Mouse (Mus musculus): ENCODE results near the gene Tnfrsf1a.

Gene Tnfrsf1a

GRCm38 (mm10) chr6:125340244-125340643 lies 8.9 kb upstream of the Tnfrsf1a start:
- H3K36me3 ChIP-seq (ENCODE audit: control insufficient read depth, insufficient read depth, low read length, poor library complexity, severe bottlenecking) = no peaks in the 10 kb centered on the region
- DNase-seq (ENCODE audit: low read depth, low spot score) = no peak
- no peaks in the 10 kb centered on the region; the same call in 1 of the 2 replicates for H3K27me3 ChIP-seq (ENCODE audit: control insufficient read depth, insufficient read depth, low read length, poor library complexity, severe bottlenecking)

GRCm38 (mm10) chr6:125342198-125342597 lies 7.0 kb upstream of the Tnfrsf1a start:
- H3K27me3 ChIP-seq (ENCODE audit: control insufficient read depth, insufficient read depth, low read length, poor library complexity, severe bottlenecking) = no peaks in the 10 kb centered on the region; the same call in 1 of the 2 replicates
- H3K36me3 ChIP-seq (ENCODE audit: control insufficient read depth, insufficient read depth, low read length, poor library complexity, severe bottlenecking) = no peaks in the 10 kb centered on the region
- no peak for DNase-seq (ENCODE audit: low read depth, low spot score)

GRCm38 (mm10) chr6:125344084-125344483 lies 5.1 kb upstream of the Tnfrsf1a start:
- DNase-seq (ENCODE audit: low read depth, low spot score) = no peak
- Histone ChIP-seq H3K36me3 (ENCODE audit: control insufficient read depth, insufficient read depth, low read length, poor library complexity, severe bottlenecking) (no peaks in the 10 kb centered on the region), H3K27me3 (ENCODE audit: control insufficient read depth, insufficient read depth, low read length, poor library complexity, severe bottlenecking) (no peaks in the 10 kb centered on the region; the same call in none of the 2 replicates)

- Histone ChIP-seq H3K36me3 (ENCODE audit: control insufficient read depth, insufficient read depth, low read length, poor library complexity, severe bottlenecking) (no peaks in the 10 kb centered on the region), H3K27me3 (ENCODE audit: control insufficient read depth, insufficient read depth, low read length, poor library complexity, severe bottlenecking) (no peaks in the 10 kb centered on the region; the same call in none of the 2 replicates)
- no peak for DNase-seq (ENCODE audit: low read depth, low spot score)
Measured at GRCm38 (mm10) chr6:125344866-125345265, 4.3 kb upstream of the Tnfrsf1a start.

GRCm38 (mm10) chr6:125345625-125346024 lies 3.5 kb upstream of the Tnfrsf1a start:
- Histone ChIP-seq H3K27me3 (ENCODE audit: control insufficient read depth, insufficient read depth, low read length, poor library complexity, severe bottlenecking) (no peaks in the 10 kb centered on the region; the same call in none of the 2 replicates), H3K36me3 (ENCODE audit: control insufficient read depth, insufficient read depth, low read length, poor library complexity, severe bottlenecking) (no peaks in the 10 kb centered on the region)
- DNase-seq (ENCODE audit: low read depth, low spot score) = no peak

- H3K36me3 ChIP-seq (ENCODE audit: control insufficient read depth, insufficient read depth, low read length, poor library complexity, severe bottlenecking) = no peaks in the 10 kb centered on the region
- H3K27me3 ChIP-seq (ENCODE audit: control insufficient read depth, insufficient read depth, low read length, poor library complexity, severe bottlenecking) = no peaks in the 10 kb centered on the region; the same call in none of the 2 replicates
- no peak for DNase-seq (ENCODE audit: low read depth, low spot score)
Measured at GRCm38 (mm10) chr6:125346029-125346428, 3.1 kb upstream of the Tnfrsf1a start.

GRCm38 (mm10) chr6:125349575-125350230 lies 541 bp downstream of the Tnfrsf1a start:
- H3K36me3 ChIP-seq (ENCODE audit: control insufficient read depth, insufficient read depth, low read length, poor library complexity, severe bottlenecking) = no peaks in the 10 kb centered on the region
- peak; percentile 22 for DNase-seq (ENCODE audit: low read depth, low spot score)

GRCm38 (mm10) chr6:125350231-125350994 lies 1.3 kb downstream of the Tnfrsf1a start:
- no peaks in the 10 kb centered on the region; the same call in none of the 2 replicates for H3K27me3 ChIP-seq (ENCODE audit: control insufficient read depth, insufficient read depth, low read length, poor library complexity, severe bottlenecking)
- no peaks in the 10 kb centered on the region for H3K36me3 ChIP-seq (ENCODE audit: control insufficient read depth, insufficient read depth, low read length, poor library complexity, severe bottlenecking)
- DNase-seq (ENCODE audit: low read depth, low spot score) = no peak

More at GRCm38 (mm10) chr6:125349575-125350230, 541 bp downstream of the Tnfrsf1a start:
- H3K27me3 ChIP-seq (ENCODE audit: control insufficient read depth, insufficient read depth, low read length, poor library complexity, severe bottlenecking) = no peaks in the 10 kb centered on the region; the same call in none of the 2 replicates

- H3K36me3 ChIP-seq (ENCODE audit: control insufficient read depth, insufficient read depth, low read length, poor library complexity, severe bottlenecking) = no peaks in the 10 kb centered on the region
- no peaks in the 10 kb centered on the region; the same call in none of the 2 replicates for H3K27me3 ChIP-seq (ENCODE audit: control insufficient read depth, insufficient read depth, low read length, poor library complexity, severe bottlenecking)
- no peak for DNase-seq (ENCODE audit: low read depth, low spot score)
Measured at GRCm38 (mm10) chr6:125350995-125351324, 1.8 kb downstream of the Tnfrsf1a start.

GRCm38 (mm10) chr6:125351368-125352045 lies 2.3 kb downstream of the Tnfrsf1a start:
- no peak for DNase-seq (ENCODE audit: low read depth, low spot score)
- H3K36me3 ChIP-seq (ENCODE audit: control insufficient read depth, insufficient read depth, low read length, poor library complexity, severe bottlenecking) = no peaks in the 10 kb centered on the region
- no peaks in the 10 kb centered on the region; the same call in none of the 2 replicates for H3K27me3 ChIP-seq (ENCODE audit: control insufficient read depth, insufficient read depth, low read length, poor library complexity, severe bottlenecking)

GRCm38 (mm10) chr6:125352046-125352384 lies 2.9 kb downstream of the Tnfrsf1a start:
- Histone ChIP-seq H3K27me3 (ENCODE audit: control insufficient read depth, insufficient read depth, low read length, poor library complexity, severe bottlenecking) (no peaks in the 10 kb centered on the region; the same call in none of the 2 replicates), H3K36me3 (ENCODE audit: control insufficient read depth, insufficient read depth, low read length, poor library complexity, severe bottlenecking) (no peaks in the 10 kb centered on the region)
- DNase-seq (ENCODE audit: low read depth, low spot score) = no peak

GRCm38 (mm10) chr6:125352811-125353210 lies 3.6 kb downstream of the Tnfrsf1a start:
- H3K27me3 ChIP-seq (ENCODE audit: control insufficient read depth, insufficient read depth, low read length, poor library complexity, severe bottlenecking) = no peaks in the 10 kb centered on the region; the same call in none of the 2 replicates
- H3K36me3 ChIP-seq (ENCODE audit: control insufficient read depth, insufficient read depth, low read length, poor library complexity, severe bottlenecking) = no peaks in the 10 kb centered on the region
- DNase-seq (ENCODE audit: low read depth, low spot score) = no peak

GRCm38 (mm10) chr6:125353221-125353620 lies 4.1 kb downstream of the Tnfrsf1a start:
- H3K36me3 ChIP-seq (ENCODE audit: control insufficient read depth, insufficient read depth, low read length, poor library complexity, severe bottlenecking) = no peaks in the 10 kb centered on the region
- DNase-seq (ENCODE audit: low read depth, low spot score) = no peak
- no peaks in the 10 kb centered on the region; the same call in none of the 2 replicates for H3K27me3 ChIP-seq (ENCODE audit: control insufficient read depth, insufficient read depth, low read length, poor library complexity, severe bottlenecking)

GRCm38 (mm10) chr6:125353655-125354054 lies 4.5 kb downstream of the Tnfrsf1a start:
- Histone ChIP-seq H3K27me3 (ENCODE audit: control insufficient read depth, insufficient read depth, low read length, poor library complexity, severe bottlenecking) (no peaks in the 10 kb centered on the region; the same call in none of the 2 replicates), H3K36me3 (ENCODE audit: control insufficient read depth, insufficient read depth, low read length, poor library complexity, severe bottlenecking) (no peaks in the 10 kb centered on the region)
- no peak for DNase-seq (ENCODE audit: low read depth, low spot score)

All from splenic B cell, adult 2 months (primary cell).